Mouse (Mus musculus): ENCODE results near the gene Hdac4. TPM values are rescaled to one million over a fixed set of nuclear protein-coding genes. Genes with fewer than 3 reads are reported as not detected.
A peak's percentile ranks its signal among the peaks of the same experiment; 100 is the strongest.

Gene Hdac4
- polyA plus RNA-seq, 1 experiment from 2014 or later: 15.4 TPM

- Histone ChIP-seq H3K27ac (replicated peaks in 1 of 2; ENCODE audit: control insufficient read depth in 1 of 2, insufficient read depth in 1 of 2, low read depth in 2 of 2, low read length in 2 of 2) (no peak overlapping the region), H3K4me2 (ENCODE audit: low read length) (no peak overlapping the region), H3K4me3 (ENCODE audit: control insufficient read depth in 1 of 2, insufficient read depth in 1 of 2, low read depth in 1 of 2, low read length in 2 of 2) (no peak overlapping the region), H3K4me1 (ENCODE audit: control insufficient read depth in 2 of 2, insufficient read depth in 2 of 2, low read length in 2 of 2) (no peaks in the 10 kb centered on the region; a peak in 1 of 4 replicates), H3K36me3 (ENCODE audit: control insufficient read depth, insufficient read depth, low read length) (no peaks in the 10 kb centered on the region), H3K27me3 (ENCODE audit: control insufficient read depth, insufficient read depth, low read length) (peaks cover 8% of the 10 kb centered on the region; the same call in 1 of the 2 replicates), H3K9ac (ENCODE audit: low read length) (no peak overlapping the region), H3K9me3 (ENCODE audit: control insufficient read depth, low read length) (no peaks in the 10 kb centered on the region)
- ATAC-seq (ENCODE audit: insufficient number of reproducible peaks, insufficient read depth, low FRiP score, low read depth): no peak
- WGBS: 88% methylated on average over 6 of the region's 6 CpGs
Observed at GRCm38 (mm10) chr1:91905268-91905667, 290.2 kb downstream of the Hdac4 start.

DNA sequence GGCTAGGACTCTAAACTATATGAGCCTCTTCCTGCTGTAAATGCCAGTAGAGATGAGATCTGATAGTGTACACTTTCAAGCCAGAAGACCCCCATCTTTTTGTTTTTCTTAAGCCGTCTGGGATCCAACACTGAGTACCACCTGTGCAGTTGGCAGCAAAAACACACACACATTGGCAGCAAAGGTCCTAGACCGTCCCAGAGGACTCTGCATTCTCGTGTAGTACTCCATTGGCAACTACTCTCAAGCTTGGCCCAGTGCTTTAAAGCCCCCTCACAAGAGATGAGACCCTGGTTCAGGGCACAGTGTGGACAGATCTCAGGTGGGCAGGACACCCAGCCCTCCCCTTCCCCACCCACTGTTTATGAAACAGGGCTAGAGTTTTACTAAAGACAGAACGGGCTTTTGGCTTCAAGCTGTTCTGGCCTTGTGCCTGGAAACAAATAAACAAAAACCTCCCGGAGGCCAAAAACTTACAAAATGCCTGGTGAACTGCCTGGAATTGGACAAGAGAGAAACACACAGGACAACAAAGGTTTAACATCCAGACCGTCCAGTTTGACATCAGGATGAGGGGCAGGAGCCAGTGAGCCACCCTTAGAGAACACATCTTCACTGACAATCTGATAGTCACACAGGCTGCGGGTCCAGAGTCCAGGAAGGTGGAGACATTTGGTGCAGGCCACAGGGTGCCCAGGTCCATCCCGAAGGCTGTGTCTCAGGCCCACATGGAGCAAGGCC, 292.1 kb downstream of the Hdac4 start:
- WGBS: 74% methylated on average over 8 of the region's 8 CpGs
- no peaks in the 10 kb centered on the region for H3K36me3 ChIP-seq (ENCODE audit: control insufficient read depth, insufficient read depth, low read length)
- no peaks in the 10 kb centered on the region for H3K4me1 ChIP-seq (ENCODE audit: control insufficient read depth in 2 of 2, insufficient read depth in 2 of 2, low read length in 2 of 2)
- H3K9me3 ChIP-seq (ENCODE audit: control insufficient read depth, low read length): no peaks in the 10 kb centered on the region
- H3K27ac ChIP-seq (replicated peaks in 1 of 2; ENCODE audit: control insufficient read depth in 1 of 2, insufficient read depth in 1 of 2, low read depth in 2 of 2, low read length in 2 of 2): no peak overlapping the region
- H3K4me2 ChIP-seq (ENCODE audit: low read length): no peak overlapping the region
- no peak overlapping the region for H3K4me3 ChIP-seq (ENCODE audit: control insufficient read depth in 1 of 2, insufficient read depth in 1 of 2, low read depth in 1 of 2, low read length in 2 of 2)
- H3K9ac ChIP-seq (ENCODE audit: low read length): no peak overlapping the region
- H3K27me3 ChIP-seq (ENCODE audit: control insufficient read depth, insufficient read depth, low read length): peaks cover 8% of the 10 kb centered on the region; the same call in 1 of the 2 replicates
- ATAC-seq (ENCODE audit: insufficient number of reproducible peaks, insufficient read depth, low FRiP score, low read depth): no peak

GRCm38 (mm10) chr1:91897078-91897477, 298.4 kb downstream of the Hdac4 start:
- H3K4me2 ChIP-seq (ENCODE audit: low read length): no peak overlapping the region
- H3K4me1 ChIP-seq (ENCODE audit: control insufficient read depth in 2 of 2, insufficient read depth in 2 of 2, low read length in 2 of 2): no peaks in the 10 kb centered on the region
- no peak for ATAC-seq (ENCODE audit: insufficient number of reproducible peaks, insufficient read depth, low FRiP score, low read depth)
- H3K27me3 ChIP-seq (ENCODE audit: control insufficient read depth, insufficient read depth, low read length): no peaks in the 10 kb centered on the region
- WGBS: 87% methylated on average over 2 of the region's 2 CpGs
- no peak overlapping the region for H3K27ac ChIP-seq (replicated peaks in 1 of 2; ENCODE audit: control insufficient read depth in 1 of 2, insufficient read depth in 1 of 2, low read depth in 2 of 2, low read length in 2 of 2)
- H3K36me3 ChIP-seq (ENCODE audit: control insufficient read depth, insufficient read depth, low read length): no peaks in the 10 kb centered on the region
- no peak overlapping the region for H3K9ac ChIP-seq (ENCODE audit: low read length)
- no peak overlapping the region for H3K4me3 ChIP-seq (ENCODE audit: control insufficient read depth in 1 of 2, insufficient read depth in 1 of 2, low read depth in 1 of 2, low read length in 2 of 2)
- H3K9me3 ChIP-seq (ENCODE audit: control insufficient read depth, low read length): no peaks in the 10 kb centered on the region

- Histone ChIP-seq H3K4me1 (ENCODE audit: control insufficient read depth in 2 of 2, insufficient read depth in 2 of 2, low read length in 2 of 2) (no peaks in the 10 kb centered on the region), H3K27me3 (ENCODE audit: control insufficient read depth, insufficient read depth, low read length) (no peaks in the 10 kb centered on the region), H3K36me3 (ENCODE audit: control insufficient read depth, insufficient read depth, low read length) (no peaks in the 10 kb centered on the region), H3K9me3 (ENCODE audit: control insufficient read depth, low read length) (no peaks in the 10 kb centered on the region), H3K4me3 (ENCODE audit: control insufficient read depth in 1 of 2, insufficient read depth in 1 of 2, low read depth in 1 of 2, low read length in 2 of 2) (no peak overlapping the region), H3K4me2 (ENCODE audit: low read length) (no peak overlapping the region), H3K9ac (ENCODE audit: low read length) (no peak overlapping the region), H3K27ac (replicated peaks in 1 of 2; ENCODE audit: control insufficient read depth in 1 of 2, insufficient read depth in 1 of 2, low read depth in 2 of 2, low read length in 2 of 2) (no peak overlapping the region)
- WGBS: 85% methylated on average over 5 of the region's 5 CpGs
- no peak for ATAC-seq (ENCODE audit: insufficient number of reproducible peaks, insufficient read depth, low FRiP score, low read depth)
Observed at GRCm38 (mm10) chr1:91894286-91894685, 301.2 kb downstream of the Hdac4 start.

- H3K27me3 ChIP-seq (ENCODE audit: control insufficient read depth, insufficient read depth, low read length): no peaks in the 10 kb centered on the region
- 86% methylated on average over 11 of the region's 11 CpGs for WGBS
- no peak overlapping the region for H3K4me2 ChIP-seq (ENCODE audit: low read length)
- no peak overlapping the region for H3K27ac ChIP-seq (replicated peaks in 1 of 2; ENCODE audit: control insufficient read depth in 1 of 2, insufficient read depth in 1 of 2, low read depth in 2 of 2, low read length in 2 of 2)
- H3K36me3 ChIP-seq (ENCODE audit: control insufficient read depth, insufficient read depth, low read length): no peaks in the 10 kb centered on the region
- no peak for ATAC-seq (ENCODE audit: insufficient number of reproducible peaks, insufficient read depth, low FRiP score, low read depth)
- no peaks in the 10 kb centered on the region for H3K9me3 ChIP-seq (ENCODE audit: control insufficient read depth, low read length)
- H3K9ac ChIP-seq (ENCODE audit: low read length): no peak overlapping the region
- H3K4me1 ChIP-seq (ENCODE audit: control insufficient read depth in 2 of 2, insufficient read depth in 2 of 2, low read length in 2 of 2): no peaks in the 10 kb centered on the region
- no peak overlapping the region for H3K4me3 ChIP-seq (ENCODE audit: control insufficient read depth in 1 of 2, insufficient read depth in 1 of 2, low read depth in 1 of 2, low read length in 2 of 2)
Observed at GRCm38 (mm10) chr1:91893598-91893997, 301.9 kb downstream of the Hdac4 start.

DNA sequence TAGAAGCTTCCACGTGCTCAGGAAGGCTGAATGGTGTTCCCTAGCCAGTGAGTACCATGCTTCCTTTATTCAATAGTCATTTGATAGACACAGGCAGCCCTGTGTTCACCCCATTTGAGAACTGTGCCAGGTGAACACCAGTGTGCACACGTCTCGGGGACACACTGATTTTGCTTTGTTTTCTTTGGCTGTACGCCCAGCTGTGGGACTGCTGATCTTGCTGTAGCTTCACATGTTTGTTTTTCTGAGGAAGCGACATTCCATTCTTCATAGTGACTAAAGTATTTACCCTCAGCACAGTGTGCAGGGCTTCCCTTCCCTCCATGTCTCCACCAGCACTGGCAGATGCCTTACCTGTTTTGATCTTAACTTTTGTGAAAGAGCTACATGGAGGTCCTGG, 312.4 kb downstream of the Hdac4 start:
- H3K27ac ChIP-seq (replicated peaks in 1 of 2; ENCODE audit: control insufficient read depth in 1 of 2, insufficient read depth in 1 of 2, low read depth in 2 of 2, low read length in 2 of 2): no peak overlapping the region
- WGBS: 49% methylated on average over 5 of the region's 5 CpGs

DNA sequence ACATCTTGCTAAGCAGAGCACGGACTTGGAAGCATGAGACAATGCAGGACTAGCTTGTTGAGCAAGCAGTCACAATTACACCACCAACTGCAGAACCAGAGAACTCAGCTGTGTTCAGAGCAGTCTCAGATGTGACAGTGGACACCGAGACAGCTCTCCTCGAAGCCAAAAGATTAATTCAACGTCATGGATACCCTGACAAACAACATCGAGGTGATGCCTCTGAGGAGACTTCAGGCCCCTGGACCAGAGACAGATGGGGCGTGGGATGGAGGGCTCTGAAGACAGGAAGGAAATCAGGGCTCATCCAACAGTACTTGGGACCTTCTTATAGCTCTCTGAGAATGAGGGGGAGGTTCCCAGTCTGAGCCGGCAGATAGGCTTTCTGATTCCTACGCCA, 314.6 kb downstream of the Hdac4 start:
- Histone ChIP-seq H3K36me3 (ENCODE audit: control insufficient read depth, insufficient read depth, low read length) (no peaks in the 10 kb centered on the region), H3K9ac (ENCODE audit: low read length) (no peak overlapping the region), H3K9me3 (ENCODE audit: control insufficient read depth, low read length) (no peaks in the 10 kb centered on the region), H3K27me3 (ENCODE audit: control insufficient read depth, insufficient read depth, low read length) (no peaks in the 10 kb centered on the region), H3K4me2 (ENCODE audit: low read length) (no peak overlapping the region), H3K4me3 (ENCODE audit: control insufficient read depth in 1 of 2, insufficient read depth in 1 of 2, low read depth in 1 of 2, low read length in 2 of 2) (no peak overlapping the region), H3K4me1 (ENCODE audit: control insufficient read depth in 2 of 2, insufficient read depth in 2 of 2, low read length in 2 of 2) (peaks cover 3 to 4% of the 10 kb centered on the region in 2 experiments; a peak in 3 of 4 replicates), H3K27ac (replicated peaks in 1 of 2; ENCODE audit: control insufficient read depth in 1 of 2, insufficient read depth in 1 of 2, low read depth in 2 of 2, low read length in 2 of 2) (no peak overlapping the region)
- WGBS: 59% methylated on average over 8 of the region's 8 CpGs
- no peak for ATAC-seq (ENCODE audit: insufficient number of reproducible peaks, insufficient read depth, low FRiP score, low read depth)

More for the DNA sequence above, 312.4 kb downstream of the Hdac4 start:
- H3K4me3 ChIP-seq (ENCODE audit: control insufficient read depth in 1 of 2, insufficient read depth in 1 of 2, low read depth in 1 of 2, low read length in 2 of 2): no peak overlapping the region
- H3K4me1 ChIP-seq (ENCODE audit: control insufficient read depth in 2 of 2, insufficient read depth in 2 of 2, low read length in 2 of 2): peaks cover 3 to 4% of the 10 kb centered on the region in 2 experiments; a peak in 3 of 4 replicates
- no peak overlapping the region for H3K9ac ChIP-seq (ENCODE audit: low read length)
- no peaks in the 10 kb centered on the region for H3K27me3 ChIP-seq (ENCODE audit: control insufficient read depth, insufficient read depth, low read length)
- ATAC-seq (ENCODE audit: insufficient number of reproducible peaks, insufficient read depth, low FRiP score, low read depth): peak; percentile 31; the same call in 1 of the 2 replicates
- H3K9me3 ChIP-seq (ENCODE audit: control insufficient read depth, low read length): no peaks in the 10 kb centered on the region
- H3K4me2 ChIP-seq (ENCODE audit: low read length): no peak overlapping the region
- H3K36me3 ChIP-seq (ENCODE audit: control insufficient read depth, insufficient read depth, low read length): no peaks in the 10 kb centered on the region

- Histone ChIP-seq H3K4me2 (ENCODE audit: low read length) (no peak overlapping the region), H3K36me3 (ENCODE audit: control insufficient read depth, insufficient read depth, low read length) (no peaks in the 10 kb centered on the region), H3K4me3 (ENCODE audit: control insufficient read depth in 1 of 2, insufficient read depth in 1 of 2, low read depth in 1 of 2, low read length in 2 of 2) (no peak overlapping the region), H3K27ac (replicated peaks in 1 of 2; ENCODE audit: control insufficient read depth in 1 of 2, insufficient read depth in 1 of 2, low read depth in 2 of 2, low read length in 2 of 2) (no peak overlapping the region), H3K27me3 (ENCODE audit: control insufficient read depth, insufficient read depth, low read length) (no peaks in the 10 kb centered on the region), H3K4me1 (ENCODE audit: control insufficient read depth in 2 of 2, insufficient read depth in 2 of 2, low read length in 2 of 2) (peaks cover 3 to 4% of the 10 kb centered on the region in 2 experiments; a peak in 3 of 4 replicates), H3K9me3 (ENCODE audit: control insufficient read depth, low read length) (no peaks in the 10 kb centered on the region), H3K9ac (ENCODE audit: low read length) (no peak overlapping the region)
- ATAC-seq (ENCODE audit: insufficient number of reproducible peaks, insufficient read depth, low FRiP score, low read depth): no peak
- 74% methylated on average over 12 of the region's 12 CpGs for WGBS
Observed at GRCm38 (mm10) chr1:91880156-91880555, 315.3 kb downstream of the Hdac4 start.
